Mouse (Mus musculus): ENCODE measurements at regions not wholly inside any gene's neighbourhood (a gene's known extent, or its start where the extent isn't known, plus 50 kb on each side); places are given as distances from the start of the nearest gene placed in this dataset.
A peak's percentile ranks its signal among the peaks of the same experiment; 100 is the strongest.

DNA sequence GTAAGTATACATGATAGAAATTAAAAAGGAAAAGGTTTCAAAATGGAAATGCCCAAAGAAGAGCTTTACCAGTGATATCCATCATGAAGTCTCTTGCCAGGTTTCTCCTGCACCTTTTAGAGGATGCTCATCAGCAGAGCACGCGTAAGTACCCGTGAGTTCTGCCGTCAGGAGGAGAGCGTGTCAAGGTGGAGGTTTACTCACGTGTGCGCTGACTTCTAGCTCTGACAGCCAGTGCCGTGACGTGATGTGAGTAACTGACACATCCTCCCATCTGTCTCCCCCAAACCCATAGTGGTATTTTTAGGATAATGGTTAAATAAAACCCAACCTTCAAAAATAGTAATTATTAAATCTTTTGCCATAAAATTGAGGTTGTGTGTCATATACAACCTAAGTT lies 55.3 kb downstream of the Adra2a start:
- H3K27me3 ChIP-seq (ENCODE audit: control insufficient read depth, insufficient read depth, low read length), result no peaks in the 10 kb centered on the region
- WGBS, result 91% methylated on average over 9 of the region's 9 CpGs
- no peak for ATAC-seq (ENCODE audit: insufficient read depth, low FRiP score)

DNA sequence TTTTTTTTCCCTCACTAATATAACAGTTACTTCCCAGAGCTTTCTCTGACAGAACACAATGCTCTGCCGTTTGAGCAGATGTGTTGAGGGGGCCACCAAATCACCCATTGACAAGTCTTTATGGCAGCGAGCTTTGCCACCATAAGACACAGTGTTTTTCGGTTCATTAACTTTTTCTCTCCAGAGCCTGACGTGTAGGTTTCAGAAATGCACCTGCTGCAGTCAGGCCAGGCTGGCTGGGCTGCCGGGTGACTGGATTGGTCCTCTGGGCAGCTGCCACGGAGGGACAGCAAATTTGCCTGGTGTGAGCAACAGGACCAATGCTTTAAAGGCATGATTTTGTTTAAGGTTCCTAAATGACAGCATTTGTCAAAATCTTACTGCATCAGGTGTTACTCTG lies 55.8 kb downstream of the Adra2a start:
- no peak for ATAC-seq (ENCODE audit: insufficient read depth, low FRiP score)
- 69% methylated on average over 6 of the region's 6 CpGs for WGBS
- Histone ChIP-seq H3K9me3 (replicated peaks; ENCODE audit: control insufficient read depth, low read length) (no peaks in the 10 kb centered on the region), H3K27ac (ENCODE audit: low read length) (no peak overlapping the region), H3K36me3 (ENCODE audit: control insufficient read depth, insufficient read depth, low read length) (no peaks in the 10 kb centered on the region), H3K9ac (ENCODE audit: low read length) (no peak overlapping the region), H3K4me2 (ENCODE audit: low read depth, low read length) (no peak overlapping the region), H3K4me1 (ENCODE audit: control insufficient read depth, insufficient read depth, low read length) (no peaks in the 10 kb centered on the region), H3K27me3 (ENCODE audit: control insufficient read depth, insufficient read depth, low read length) (no peaks in the 10 kb centered on the region), H3K4me3 (replicated peaks; ENCODE audit: low read length) (no peak overlapping the region)

More for the DNA sequence above, 55.3 kb downstream of the Adra2a start:
- no peak overlapping the region for H3K4me3 ChIP-seq (replicated peaks; ENCODE audit: low read length)
- H3K4me1 ChIP-seq (ENCODE audit: control insufficient read depth, insufficient read depth, low read length), result no peaks in the 10 kb centered on the region
- no peak overlapping the region for H3K9ac ChIP-seq (ENCODE audit: low read length)
- H3K4me2 ChIP-seq (ENCODE audit: low read depth, low read length), result no peak overlapping the region
- no peaks in the 10 kb centered on the region for H3K36me3 ChIP-seq (ENCODE audit: control insufficient read depth, insufficient read depth, low read length)
- H3K9me3 ChIP-seq (replicated peaks; ENCODE audit: control insufficient read depth, low read length), result no peaks in the 10 kb centered on the region
- no peak overlapping the region for H3K27ac ChIP-seq (ENCODE audit: low read length)

DNA sequence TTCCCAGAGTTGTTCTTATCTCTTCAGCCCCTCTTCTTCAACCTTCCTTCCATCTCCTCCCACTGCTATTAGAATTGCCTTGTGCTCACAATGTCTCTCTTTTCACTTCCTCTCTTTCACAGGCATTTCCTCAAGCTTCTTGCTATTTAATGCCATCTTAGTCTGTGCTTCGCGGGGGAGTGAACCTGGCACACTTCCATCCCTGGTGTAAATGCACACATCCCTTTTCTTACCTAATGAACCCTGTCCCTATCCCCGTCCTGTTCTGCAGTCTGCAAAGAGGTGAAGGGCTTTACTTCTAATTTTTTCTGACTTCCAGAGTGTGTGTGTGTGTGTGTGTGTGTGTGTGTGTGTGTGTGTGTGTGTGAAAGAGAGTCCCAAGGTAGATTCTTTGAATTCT lies 62.6 kb downstream of the Adra2a start:
- Histone ChIP-seq H3K36me3 (ENCODE audit: control insufficient read depth, insufficient read depth, low read length) (no peaks in the 10 kb centered on the region), H3K4me3 (replicated peaks; ENCODE audit: low read length) (no peak overlapping the region), H3K4me2 (ENCODE audit: low read depth, low read length) (no peak overlapping the region), H3K4me1 (ENCODE audit: control insufficient read depth, insufficient read depth, low read length) (no peaks in the 10 kb centered on the region), H3K27ac (ENCODE audit: low read length) (no peak overlapping the region), H3K9ac (ENCODE audit: low read length) (no peak overlapping the region), H3K27me3 (ENCODE audit: control insufficient read depth, insufficient read depth, low read length) (no peaks in the 10 kb centered on the region), H3K9me3 (replicated peaks; ENCODE audit: control insufficient read depth, low read length) (no peaks in the 10 kb centered on the region)
- WGBS, result 64% methylated on average over 3 of the region's 3 CpGs
- ATAC-seq (ENCODE audit: insufficient read depth, low FRiP score), result no peak

DNA sequence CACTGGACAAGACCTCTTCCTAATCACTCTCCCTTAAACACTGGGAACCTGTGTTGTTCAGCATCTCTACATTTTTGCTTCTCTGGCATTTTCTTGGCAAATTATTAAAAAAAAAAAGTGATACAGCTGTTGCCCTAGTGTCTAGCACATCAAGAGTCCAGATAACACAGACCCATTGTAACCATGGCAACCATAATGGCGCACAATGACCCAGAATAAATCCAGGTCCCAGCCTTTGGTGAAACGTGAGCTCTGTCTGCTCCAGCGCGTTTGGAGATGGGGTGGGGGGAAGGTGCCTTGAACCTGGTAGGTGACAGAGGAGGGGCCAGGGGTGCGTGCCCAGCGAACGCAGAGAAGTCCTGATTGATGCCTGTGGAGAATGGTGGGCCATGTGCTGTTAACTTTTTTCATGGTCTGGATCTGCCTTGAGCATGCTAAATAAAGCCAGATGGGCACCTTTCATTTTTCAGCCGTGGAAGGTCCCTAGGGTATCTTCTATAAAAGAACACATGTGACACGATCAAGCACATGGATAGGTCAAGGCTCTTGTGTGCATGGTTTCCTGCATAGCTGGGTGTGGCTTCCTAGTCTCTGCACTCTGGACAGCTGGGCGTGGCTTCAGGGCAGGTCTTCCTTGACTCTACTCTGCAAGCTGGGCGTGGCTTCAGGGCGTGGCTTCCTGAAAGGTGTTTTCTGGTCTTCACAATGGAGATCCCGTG lies 63.3 kb downstream of the Adra2a start:
- 54% methylated on average over 13 of the region's 13 CpGs for WGBS
- ATAC-seq (ENCODE audit: insufficient read depth, low FRiP score), result peak; percentile 75
- no peaks in the 10 kb centered on the region for H3K36me3 ChIP-seq (ENCODE audit: control insufficient read depth, insufficient read depth, low read length)
- no peak overlapping the region for H3K4me2 ChIP-seq (ENCODE audit: low read depth, low read length)
- H3K9ac ChIP-seq (ENCODE audit: low read length), result no peak overlapping the region
- no peak overlapping the region for H3K27ac ChIP-seq (ENCODE audit: low read length)
- H3K4me3 ChIP-seq (replicated peaks; ENCODE audit: low read length), result no peak overlapping the region
- H3K9me3 ChIP-seq (replicated peaks; ENCODE audit: control insufficient read depth, low read length), result no peaks in the 10 kb centered on the region
- no peaks in the 10 kb centered on the region for H3K27me3 ChIP-seq (ENCODE audit: control insufficient read depth, insufficient read depth, low read length)
- no peaks in the 10 kb centered on the region for H3K4me1 ChIP-seq (ENCODE audit: control insufficient read depth, insufficient read depth, low read length)

DNA sequence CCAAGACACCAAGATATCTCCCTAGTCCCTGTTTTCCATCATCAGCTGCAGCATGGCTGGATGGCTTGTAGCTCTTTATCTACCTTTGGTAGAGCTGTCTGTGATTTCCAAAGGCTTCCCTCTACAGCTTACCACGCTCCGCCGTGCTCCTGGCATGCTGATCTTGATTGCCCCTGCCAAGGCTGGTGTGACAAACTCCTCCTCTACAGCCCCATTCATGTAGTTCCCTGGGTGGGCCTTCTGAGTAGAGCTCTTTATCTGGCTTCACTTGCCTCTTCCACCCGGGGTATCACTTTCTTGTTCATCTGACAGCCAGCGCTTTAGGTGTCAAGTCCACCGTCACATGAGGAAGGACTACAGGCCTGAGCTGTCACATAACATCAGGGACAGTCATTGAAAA lies 66.1 kb downstream of the Adra2a start:
- no peak overlapping the region for H3K9ac ChIP-seq (ENCODE audit: low read length)
- H3K4me3 ChIP-seq (replicated peaks; ENCODE audit: low read length), result no peak overlapping the region
- no peaks in the 10 kb centered on the region for H3K9me3 ChIP-seq (replicated peaks; ENCODE audit: control insufficient read depth, low read length)
- no peaks in the 10 kb centered on the region for H3K4me1 ChIP-seq (ENCODE audit: control insufficient read depth, insufficient read depth, low read length)
- no peak overlapping the region for H3K4me2 ChIP-seq (ENCODE audit: low read depth, low read length)
- H3K27ac ChIP-seq (ENCODE audit: low read length), result no peak overlapping the region
- no peaks in the 10 kb centered on the region for H3K27me3 ChIP-seq (ENCODE audit: control insufficient read depth, insufficient read depth, low read length)
- no peak for ATAC-seq (ENCODE audit: insufficient read depth, low FRiP score)
- H3K36me3 ChIP-seq (ENCODE audit: control insufficient read depth, insufficient read depth, low read length), result no peaks in the 10 kb centered on the region
- WGBS, result 90% methylated on average over 6 of the region's 6 CpGs

DNA sequence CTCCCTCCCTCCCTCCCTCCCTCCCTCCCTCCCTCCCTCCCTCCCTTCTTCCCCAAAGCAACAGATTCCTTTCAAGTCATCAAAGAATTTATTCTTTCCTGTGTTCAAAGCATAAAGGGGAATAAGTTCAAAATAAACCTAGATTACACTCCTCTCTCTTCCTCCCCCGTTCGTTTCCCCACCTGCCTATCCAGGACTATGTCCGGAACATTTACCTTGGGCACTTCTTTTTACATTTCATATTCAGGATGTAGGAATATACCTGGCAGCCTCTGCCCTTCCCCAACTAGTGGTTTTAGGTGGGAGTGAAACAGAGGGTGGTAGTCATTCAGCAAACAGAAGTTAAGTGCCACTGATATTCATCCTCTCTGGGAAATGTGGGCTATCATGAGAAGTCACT lies 68.7 kb downstream of the Adra2a start:
- no peaks in the 10 kb centered on the region for H3K36me3 ChIP-seq (ENCODE audit: control insufficient read depth, insufficient read depth, low read length)
- no peaks in the 10 kb centered on the region for H3K27me3 ChIP-seq (ENCODE audit: control insufficient read depth, insufficient read depth, low read length)
- ATAC-seq (ENCODE audit: insufficient read depth, low FRiP score), result no peak
- H3K4me1 ChIP-seq (ENCODE audit: control insufficient read depth, insufficient read depth, low read length), result no peaks in the 10 kb centered on the region
- no peak overlapping the region for H3K27ac ChIP-seq (ENCODE audit: low read length)
- H3K4me3 ChIP-seq (replicated peaks; ENCODE audit: low read length), result no peak overlapping the region
- WGBS, result 54% methylated on average over 3 of the region's 3 CpGs
- H3K9ac ChIP-seq (ENCODE audit: low read length), result no peak overlapping the region
- H3K9me3 ChIP-seq (replicated peaks; ENCODE audit: control insufficient read depth, low read length), result no peaks in the 10 kb centered on the region
- no peak overlapping the region for H3K4me2 ChIP-seq (ENCODE audit: low read depth, low read length)

DNA sequence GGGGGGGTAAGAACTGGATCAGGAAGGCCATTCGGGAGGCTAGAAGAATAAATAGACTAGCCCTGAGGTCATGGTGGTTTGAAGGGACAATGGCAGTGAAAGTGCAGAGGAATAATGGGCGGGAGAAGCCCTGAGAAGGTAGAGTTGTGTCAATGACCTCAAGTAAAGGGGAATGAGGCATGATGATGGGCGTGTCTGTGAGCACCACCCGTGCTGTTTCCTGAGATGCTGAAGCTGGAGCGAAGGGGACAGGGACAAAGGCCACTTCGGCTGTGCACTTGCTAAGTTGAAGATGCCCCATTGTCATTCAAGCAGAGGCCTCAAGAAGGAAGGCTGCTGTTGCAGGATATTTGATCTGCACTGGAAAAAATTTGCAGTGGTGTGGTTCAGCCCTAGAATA lies 69.5 kb downstream of the Adra2a start:
- Histone ChIP-seq H3K27ac (ENCODE audit: low read length) (no peak overlapping the region), H3K4me1 (ENCODE audit: control insufficient read depth, insufficient read depth, low read length) (no peaks in the 10 kb centered on the region), H3K9me3 (replicated peaks; ENCODE audit: control insufficient read depth, low read length) (no peaks in the 10 kb centered on the region), H3K27me3 (ENCODE audit: control insufficient read depth, insufficient read depth, low read length) (no peaks in the 10 kb centered on the region), H3K36me3 (ENCODE audit: control insufficient read depth, insufficient read depth, low read length) (no peaks in the 10 kb centered on the region), H3K9ac (ENCODE audit: low read length) (no peak overlapping the region), H3K4me3 (replicated peaks; ENCODE audit: low read length) (no peak overlapping the region), H3K4me2 (ENCODE audit: low read depth, low read length) (no peak overlapping the region)
- no peak for ATAC-seq (ENCODE audit: insufficient read depth, low FRiP score)
- 73% methylated on average over 6 of the region's 6 CpGs for WGBS

DNA sequence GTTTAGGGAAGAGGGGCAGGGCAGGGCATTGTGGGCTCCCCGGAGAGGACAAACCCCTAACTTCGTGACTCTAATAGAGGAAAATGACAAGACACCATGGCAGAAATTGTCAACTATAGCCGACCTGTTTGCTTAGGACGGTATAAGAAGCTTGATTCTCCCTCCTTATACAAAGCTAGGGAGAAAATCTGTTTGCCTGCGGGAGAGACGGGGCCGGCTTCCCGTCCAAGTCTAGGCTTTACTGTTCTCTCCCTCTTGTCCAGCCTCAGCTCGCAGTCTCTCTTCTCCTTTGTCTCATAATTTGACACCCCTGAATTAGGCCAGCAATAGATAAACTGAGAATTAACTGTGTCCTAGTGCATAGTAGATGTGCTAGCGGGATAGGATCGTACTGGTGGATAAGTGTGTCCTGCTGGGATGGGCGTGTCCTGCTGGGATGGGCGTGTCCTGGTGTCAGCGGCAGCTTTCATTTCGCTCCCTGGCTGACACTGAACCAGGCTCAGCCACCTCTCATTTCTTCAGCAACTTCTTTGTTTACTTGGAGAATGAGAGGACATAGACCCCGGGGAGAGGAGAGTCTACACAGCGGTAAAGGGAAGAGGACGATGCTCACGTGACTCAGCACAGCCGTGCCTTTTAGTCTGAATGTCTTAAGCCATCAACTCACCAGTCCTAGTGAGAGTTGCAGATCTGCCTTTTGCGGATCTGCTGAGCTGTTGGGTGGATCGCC lies 70.8 kb downstream of the Adra2a start:
- H3K9ac ChIP-seq (ENCODE audit: low read length), result peak overlapping the region; percentile 61
- no peaks in the 10 kb centered on the region for H3K36me3 ChIP-seq (ENCODE audit: control insufficient read depth, insufficient read depth, low read length)
- peak overlapping the region; percentile 57 for H3K4me3 ChIP-seq (replicated peaks; ENCODE audit: low read length)
- no peak overlapping the region for H3K27ac ChIP-seq (ENCODE audit: low read length)
- H3K27me3 ChIP-seq (ENCODE audit: control insufficient read depth, insufficient read depth, low read length), result no peaks in the 10 kb centered on the region
- H3K9me3 ChIP-seq (replicated peaks; ENCODE audit: control insufficient read depth, low read length), result no peaks in the 10 kb centered on the region
- peak overlapping the region; percentile 67 for H3K4me2 ChIP-seq (ENCODE audit: low read depth, low read length)
- WGBS, result 9% methylated on average over 22 of the region's 22 CpGs
- ATAC-seq (ENCODE audit: insufficient read depth, low FRiP score), result peak; percentile 62; the same call in 1 of the 2 replicates
- no peaks in the 10 kb centered on the region for H3K4me1 ChIP-seq (ENCODE audit: control insufficient read depth, insufficient read depth, low read length)

DNA sequence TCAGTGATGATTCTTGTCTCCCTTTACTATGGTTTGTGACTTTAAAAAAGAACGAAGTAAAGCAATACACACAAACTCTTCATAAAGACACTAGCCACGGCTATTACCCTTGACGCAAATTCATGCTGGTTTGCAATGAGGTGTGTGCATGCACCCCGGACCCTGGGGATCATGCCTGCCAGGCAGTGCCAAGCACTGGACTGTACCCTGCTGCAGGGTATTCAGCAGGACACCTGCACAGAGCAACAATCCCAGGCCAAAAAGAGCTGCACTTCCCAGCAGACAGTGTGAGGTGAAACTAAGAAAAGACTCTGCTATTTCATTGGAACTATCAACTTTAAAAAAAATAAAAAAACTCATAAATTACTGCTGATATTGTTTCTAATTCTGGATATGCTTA lies 71.4 kb downstream of the Adra2a start:
- no peak overlapping the region for H3K9ac ChIP-seq (ENCODE audit: low read length)
- H3K27me3 ChIP-seq (ENCODE audit: control insufficient read depth, insufficient read depth, low read length), result no peaks in the 10 kb centered on the region
- no peaks in the 10 kb centered on the region for H3K9me3 ChIP-seq (replicated peaks; ENCODE audit: control insufficient read depth, low read length)
- H3K4me3 ChIP-seq (replicated peaks; ENCODE audit: low read length), result peak overlapping the region; percentile 57
- H3K4me2 ChIP-seq (ENCODE audit: low read depth, low read length), result peak overlapping the region; percentile 67
- H3K27ac ChIP-seq (ENCODE audit: low read length), result no peak overlapping the region
- ATAC-seq (ENCODE audit: insufficient read depth, low FRiP score), result no peak
- H3K4me1 ChIP-seq (ENCODE audit: control insufficient read depth, insufficient read depth, low read length), result no peaks in the 10 kb centered on the region
- WGBS, result 47% methylated on average over 4 of the region's 4 CpGs
- H3K36me3 ChIP-seq (ENCODE audit: control insufficient read depth, insufficient read depth, low read length), result no peaks in the 10 kb centered on the region
